Mouse (Mus musculus) cerebellum, adult 2 months (tissue): Measurements from ENCODE around the gene Tulp1.

Source experiments
- CTCF ChIP-seq: fragments of 200-500 bp; IDR thresholded peaks from 2 replicates; pipeline ENCODE4 v1.5.1; 2011; ENCODE audit warnings: low read depth, mild to moderate bottlenecking, control low read depth, low read length, moderate library complexity, borderline replicate concordance; ENCODE audit not compliant: insufficient read depth
- POLR2A ChIP-seq: fragments of 200-500 bp; IDR thresholded peaks from 2 replicates; pipeline ENCODE4 v1.6.1; 2011; ENCODE audit warnings: low read length, control low read depth, borderline replicate concordance; ENCODE audit not compliant: insufficient read depth

- TF ChIP-seq CTCF: no peak
- no peak for TF ChIP-seq POLR2A
Observed at GRCm38 (mm10) chr17:28332915-28333546, 32.0 kb downstream of the Tulp1 start.
